Mouse (Mus musculus) brain, embryonic 14.5 days (tissue): ENCODE data around the gene Wdr73.

Experiments used
- CTCF ChIP-seq: fragments of 200-500 bp; IDR thresholded peaks from 2 replicates; pipeline ENCODE4 v1.5.1; 2012; ENCODE audit warnings: inconsistent platforms, mild to moderate bottlenecking, moderate library complexity, borderline replicate concordance; ENCODE audit not compliant: insufficient read depth, insufficient read length; ENCODE audit errors: extremely low read depth
- POLR2A ChIP-seq: fragments of 200-500 bp; IDR thresholded peaks from 2 replicates; pipeline ENCODE4 v1.6.1; 2012; ENCODE audit warnings: mild to moderate bottlenecking, inconsistent platforms, borderline replicate concordance; ENCODE audit not compliant: poor library complexity, insufficient read depth, insufficient read length, severe bottlenecking; ENCODE audit errors: extremely low read depth

GRCm38 (mm10) chr7:80918982-80919646, 18.0 kb upstream of the Wdr73 start:
- TF ChIP-seq POLR2A (no peak), CTCF (no peak)
